Mouse (Mus musculus) skeletal muscle tissue, adult 2 months (tissue): ENCODE measurements at regions not wholly inside any gene's neighbourhood (a gene's known extent, or its start where the extent isn't known, plus 50 kb on each side); places are given as distances from the start of the nearest gene placed in this dataset.
"Not testable (repeated sequence)": the region's sequence is repeated elsewhere in the genome, so short reads cannot be mapped to it uniquely, and the experiment has no call there.

Experiments used
- DNase-seq: peaks from one replicate; pipeline ENCODE4 v3.0.0-alpha.2; 2012; ENCODE audit warnings: low read depth, low spot score

GRCm38 (mm10) chr17:4024384-4024783 is 328.3 kb upstream of the Nox3 start:
- DNase-seq, result no peak

DNA sequence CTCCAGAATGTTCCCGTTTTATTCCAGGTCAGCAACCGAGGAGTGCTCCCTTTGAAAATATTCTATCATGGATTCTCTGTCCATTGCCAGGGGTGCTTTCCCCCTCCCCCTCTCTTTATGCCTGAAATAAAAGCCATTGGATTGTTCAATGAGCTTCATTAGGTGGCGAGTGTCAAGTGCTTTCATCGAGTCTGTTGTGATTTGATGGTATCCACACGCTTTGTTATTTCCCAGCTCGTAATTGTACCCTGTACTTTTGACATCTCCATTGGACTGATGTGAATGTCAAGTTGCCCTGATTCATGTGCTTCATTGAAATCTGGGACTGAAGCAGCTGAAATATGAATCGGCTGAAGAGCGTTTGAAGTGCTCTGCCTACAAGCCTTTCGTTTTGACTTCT is 333.1 kb upstream of the Nox3 start:
- no peak for DNase-seq

- no peak for DNase-seq
Observed at GRCm38 (mm10) chr17:4034816-4035360, 338.8 kb upstream of the Nox3 start.

GRCm38 (mm10) chr17:4040104-4040664 is 344.1 kb upstream of the Nox3 start:
- peak; percentile 3 for DNase-seq

- DNase-seq, result not testable (repeated sequence)
Observed at GRCm38 (mm10) chr17:4060186-4060585, 364.1 kb upstream of the Nox3 start.

DNA sequence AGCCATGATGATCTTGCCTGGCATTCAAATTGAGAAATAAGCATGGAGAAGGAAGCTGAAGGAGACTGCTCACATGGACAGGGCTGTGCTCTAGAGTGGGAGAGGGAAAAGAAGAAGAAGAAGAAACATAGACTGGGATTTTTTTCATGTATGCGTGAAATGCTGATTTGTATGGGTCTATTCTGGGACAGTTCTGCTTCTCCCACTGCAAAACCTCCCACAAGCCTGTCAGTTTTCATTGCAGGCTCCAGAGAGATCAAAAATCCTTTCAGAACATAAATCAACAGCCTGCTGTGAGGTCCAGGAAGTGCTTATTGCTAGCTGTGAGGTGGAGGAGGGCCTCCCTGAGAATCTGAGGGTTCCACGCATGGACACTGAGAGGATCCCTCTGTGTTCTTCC is 377.3 kb upstream of the Nox3 start:
- no peak for DNase-seq

DNA sequence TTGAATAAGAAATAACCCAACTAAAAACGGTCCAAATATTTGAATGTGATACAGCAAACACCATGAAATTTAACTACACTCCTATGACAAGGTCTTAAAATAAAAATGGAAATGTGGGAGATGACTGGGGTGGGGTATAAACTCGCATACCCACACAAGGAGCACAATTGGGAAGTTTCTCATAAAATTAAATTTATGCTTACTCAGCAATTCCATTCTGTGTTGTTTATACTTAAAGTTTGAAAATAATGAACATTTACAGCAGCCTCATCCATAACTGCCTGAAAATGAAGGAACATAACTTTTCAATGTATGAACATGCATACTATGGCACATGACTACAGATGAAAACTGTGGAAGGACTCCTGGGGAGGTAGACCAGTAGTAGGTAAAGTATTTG is 384.5 kb upstream of the Nox3 start:
- no peak for DNase-seq

GRCm38 (mm10) chr17:4094621-4095020 is 398.6 kb upstream of the Nox3 start:
- DNase-seq, result no peak

- DNase-seq, result no peak
Observed at GRCm38 (mm10) chr17:4103321-4103720, 407.3 kb upstream of the Nox3 start.

- DNase-seq, result no peak
Observed at GRCm38 (mm10) chr17:4109263-4109662, 413.2 kb upstream of the Nox3 start.

- no peak for DNase-seq
Observed at GRCm38 (mm10) chr17:4113021-4113420, 417.0 kb upstream of the Nox3 start.

DNA sequence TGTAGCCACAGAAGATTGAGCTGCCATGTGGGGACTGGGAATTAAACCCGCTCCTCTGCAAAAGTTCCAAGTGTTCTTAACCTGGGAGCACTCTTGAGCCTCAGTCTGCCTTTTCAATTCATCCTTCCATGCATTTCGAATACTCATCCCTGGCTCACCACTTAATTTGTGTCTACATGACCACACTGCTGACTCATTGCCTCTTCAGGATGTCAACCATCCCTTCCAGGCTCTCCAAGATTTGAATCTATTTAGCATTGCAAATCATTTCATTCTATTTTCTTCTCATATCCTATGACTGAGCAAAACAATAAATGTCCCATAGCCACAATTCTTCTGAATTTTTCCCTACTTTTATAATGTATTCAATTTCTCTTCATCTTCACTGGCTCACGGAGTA is 420.4 kb upstream of the Nox3 start:
- no peak for DNase-seq

- no peak for DNase-seq
Observed at GRCm38 (mm10) chr17:4133678-4134077, 437.6 kb upstream of the Nox3 start.

- no peak for DNase-seq
Observed at GRCm38 (mm10) chr17:4163502-4163901, 467.4 kb upstream of the Nox3 start.

GRCm38 (mm10) chr17:4173951-4174361 is 477.9 kb upstream of the Nox3 start:
- peak; percentile 50 for DNase-seq

DNA sequence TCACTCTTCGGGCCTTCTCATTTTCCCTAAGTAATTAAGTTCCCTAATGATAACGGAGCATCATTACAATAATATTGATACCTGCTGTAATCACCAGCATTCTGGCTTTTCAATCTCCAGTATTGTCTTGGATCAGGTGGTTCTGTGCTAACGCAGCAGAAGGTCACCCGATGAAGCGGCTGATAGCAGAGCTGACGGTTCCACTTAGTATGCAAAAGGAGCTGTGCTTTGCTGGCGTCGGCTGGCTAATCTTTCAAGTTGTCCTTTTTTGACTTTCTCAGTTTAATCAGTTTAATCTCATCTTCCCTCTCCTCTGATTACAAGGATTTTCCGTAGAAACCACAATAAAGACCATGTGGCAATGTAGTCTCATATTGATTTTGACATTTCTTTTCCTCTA is 478.9 kb upstream of the Nox3 start:
- no peak for DNase-seq

DNA sequence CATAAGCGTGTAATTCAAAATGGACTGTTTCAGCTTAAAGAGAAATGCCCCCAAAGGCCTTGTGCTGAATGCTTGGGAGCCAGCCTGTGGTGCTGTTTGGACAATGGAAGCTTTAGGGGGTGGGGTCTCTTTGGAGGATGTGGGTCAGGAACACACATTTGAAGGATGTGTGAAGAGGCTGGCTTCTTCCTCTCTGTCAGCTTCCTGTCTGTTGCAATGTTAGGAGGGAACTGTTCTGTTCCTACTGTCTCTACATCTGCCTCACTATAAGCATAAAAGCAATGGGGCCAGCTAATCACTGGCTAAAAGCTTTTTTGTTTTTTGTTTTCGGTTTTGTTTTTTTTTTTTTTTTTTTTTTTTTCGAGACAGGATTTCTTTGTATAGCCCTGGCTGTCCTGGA is 480.5 kb upstream of the Nox3 start:
- no peak for DNase-seq

DNA sequence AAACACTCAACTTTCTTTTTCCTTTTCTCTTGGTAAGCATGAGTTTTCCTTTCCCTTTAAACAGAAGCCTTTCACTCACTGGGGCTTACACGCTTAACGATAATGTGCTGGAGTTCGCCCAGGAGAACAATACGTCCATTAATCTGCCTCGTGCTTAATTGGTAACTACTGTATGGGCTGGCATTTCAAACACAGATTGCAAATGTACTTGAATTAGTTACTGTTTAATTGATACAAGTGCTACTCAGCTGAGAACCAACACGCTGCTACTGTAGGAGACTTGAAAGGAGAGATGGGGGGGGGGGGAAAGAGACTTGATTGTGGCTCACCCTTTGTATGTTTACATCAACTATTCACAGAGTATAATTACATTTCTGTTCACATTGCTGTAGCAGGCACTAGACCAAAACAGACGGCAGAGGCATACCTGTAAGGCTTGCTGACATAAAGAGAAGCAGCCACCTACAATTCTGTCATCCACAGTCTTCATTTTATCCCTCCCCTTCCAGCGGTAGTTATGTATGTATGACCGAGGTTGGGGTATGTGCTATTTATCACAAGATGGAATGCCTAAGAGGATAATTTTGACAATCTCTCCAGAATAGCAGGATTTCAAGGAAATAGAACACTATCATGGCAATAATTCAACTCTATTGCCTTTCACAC is 481.6 kb upstream of the Nox3 start:
- DNase-seq, result no peak

- no peak for DNase-seq
Observed at GRCm38 (mm10) chr17:4179271-4179670, 483.2 kb upstream of the Nox3 start.

- no peak for DNase-seq
Observed at GRCm38 (mm10) chr17:4182106-4182505, 486.0 kb upstream of the Nox3 start.

- DNase-seq, result no peak
Observed at GRCm38 (mm10) chr17:4186802-4187201, 490.7 kb upstream of the Nox3 start.

DNA sequence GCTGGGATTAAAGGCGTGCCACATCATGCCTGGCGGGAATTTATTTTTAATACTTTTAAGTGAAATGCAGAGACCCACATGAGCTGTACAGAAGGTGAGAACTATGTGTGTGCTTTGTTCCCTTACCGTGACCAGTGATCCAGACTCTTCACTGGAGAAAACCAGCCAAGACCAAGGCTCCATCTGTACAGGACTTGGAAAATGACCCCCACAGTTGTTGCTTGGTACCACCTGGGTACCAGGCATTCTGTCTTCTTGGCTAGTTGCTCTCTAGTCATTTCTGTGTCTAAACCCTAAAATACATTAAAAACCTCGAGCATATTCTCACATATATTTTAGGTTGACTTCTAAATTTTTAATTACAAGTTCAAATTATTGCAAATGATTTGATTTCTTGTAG is 491.5 kb upstream of the Nox3 start:
- no peak for DNase-seq

GRCm38 (mm10) chr17:4196793-4197448 is 500.9 kb upstream of the Nox3 start:
- DNase-seq, result no peak
